Mouse (Mus musculus): ENCODE measurements around the gene Igsf11. TPM values are rescaled to one million over a fixed set of nuclear protein-coding genes. Genes with fewer than 3 reads are reported as not detected.
A peak's percentile ranks its signal among the peaks of the same experiment; 100 is the strongest.

Gene Igsf11
- 3.6 and 4.6 TPM in 2 replicates for polyA plus RNA-seq (2015; fragmentation: Nextera tagmentation; extraction: Ambion mirVana)

DNA sequence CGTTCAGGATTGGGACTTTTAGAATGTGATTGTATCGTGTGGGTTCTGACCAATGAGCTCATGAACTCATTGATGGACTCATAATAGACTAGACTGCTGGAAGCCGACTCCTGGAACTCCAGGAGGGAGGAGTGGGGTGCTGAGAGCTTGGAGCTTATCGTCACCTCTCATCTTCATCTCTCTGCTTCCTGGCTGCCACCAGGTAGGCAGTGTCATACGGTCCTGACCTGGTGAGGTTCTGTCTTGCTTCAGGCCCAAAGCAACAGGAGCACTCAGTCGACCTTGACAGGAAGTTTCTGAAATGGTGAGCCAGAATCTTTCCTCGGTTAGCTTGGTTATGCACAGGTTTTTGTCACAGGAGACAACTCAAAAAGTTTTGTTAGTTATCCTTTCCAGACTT is at the start of gene Igsf11:
Gene Igsf11, plus strand, starts transcription at position 301 of the 400 bp plus-strand sequence.
- 81% methylated on average over 7 of the region's 7 CpGs for WGBS
- Histone ChIP-seq H3K36me3 (ENCODE audit: poor library complexity, severe bottlenecking) (no peaks in the 10 kb centered on the region), H3K4me2 (no peak within 1 kb of the TSS), H3K27me3 (no peaks in the 10 kb centered on the region), H3K9ac (no peak within 1 kb of the TSS), H3K4me1 (no peaks in the 10 kb centered on the region), H3K9me3 (replicated peaks) (no peaks in the 10 kb centered on the region), H3K4me3 (no peak within 1 kb of the TSS), H3K27ac (no peak within 1 kb of the TSS)
- ATAC-seq: no peak

DNA sequence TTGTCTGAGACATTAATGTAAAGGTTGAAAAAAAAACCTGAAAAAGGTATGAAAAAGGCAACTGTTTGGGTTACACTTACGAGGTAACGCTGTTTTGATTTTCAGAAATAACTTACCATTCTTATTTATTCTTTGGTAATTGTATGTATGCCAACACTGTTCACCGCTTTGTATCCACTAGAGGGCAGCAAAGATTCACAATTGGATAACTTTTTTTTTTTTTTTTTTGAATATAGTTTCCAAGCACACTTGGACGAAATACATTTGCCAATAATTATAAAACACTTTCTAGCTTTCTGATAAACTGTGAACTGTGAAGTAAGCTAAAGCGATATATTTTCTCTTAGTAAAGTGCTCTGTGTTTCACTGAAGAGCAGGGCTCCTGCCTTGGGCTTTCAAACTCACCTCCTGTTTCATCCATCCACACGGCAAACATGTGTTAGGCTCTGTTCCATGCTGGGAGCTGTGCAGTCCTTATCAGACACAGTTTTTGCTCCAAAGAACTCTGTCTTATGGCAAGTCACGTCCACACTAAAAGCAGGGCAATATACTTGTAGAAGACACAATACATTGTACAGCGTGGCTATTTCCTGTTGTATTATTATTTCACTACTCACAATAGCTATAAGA is 34.2 kb upstream of the Igsf11 start:
- Histone ChIP-seq H3K27ac (no peak overlapping the region), H3K4me2 (no peak overlapping the region), H3K9me3 (replicated peaks) (no peaks in the 10 kb centered on the region), H3K4me1 (no peaks in the 10 kb centered on the region), H3K27me3 (no peaks in the 10 kb centered on the region), H3K4me3 (no peak overlapping the region), H3K9ac (no peak overlapping the region), H3K36me3 (ENCODE audit: poor library complexity, severe bottlenecking) (no peaks in the 10 kb centered on the region)
- no peak for ATAC-seq
- WGBS: 33% methylated on average over 8 of the region's 8 CpGs

DNA sequence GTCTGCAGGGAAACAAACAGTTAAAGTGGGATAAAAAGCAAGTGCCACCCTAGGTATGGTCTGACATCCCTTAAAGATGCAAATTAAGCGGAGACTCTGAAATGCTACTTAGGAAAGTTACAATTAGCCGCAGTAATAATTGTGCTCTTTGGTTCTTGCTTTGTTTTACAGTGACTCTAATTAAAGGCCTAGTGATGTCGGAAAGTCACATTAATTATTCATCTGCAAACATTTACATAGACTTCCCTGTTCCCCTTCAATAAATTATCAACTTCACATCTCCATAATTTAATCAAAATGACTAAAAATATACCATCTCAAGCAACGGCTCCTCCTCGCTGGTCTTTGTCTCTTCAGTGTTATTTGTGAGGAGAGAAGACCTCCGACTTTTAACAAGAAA is 31.9 kb upstream of the Igsf11 start:
- no peak overlapping the region for H3K9ac ChIP-seq
- H3K4me2 ChIP-seq: no peak overlapping the region
- no peak overlapping the region for H3K4me3 ChIP-seq
- H3K36me3 ChIP-seq (ENCODE audit: poor library complexity, severe bottlenecking): no peaks in the 10 kb centered on the region
- 0 out of 2 replicates have a peak, but pooled peaks have one; percentile 41 for ATAC-seq
- H3K27me3 ChIP-seq: no peaks in the 10 kb centered on the region
- no peaks in the 10 kb centered on the region for H3K4me1 ChIP-seq
- 42% methylated on average over 6 of the region's 6 CpGs for WGBS
- H3K27ac ChIP-seq: no peak overlapping the region
- no peaks in the 10 kb centered on the region for H3K9me3 ChIP-seq (replicated peaks)

DNA sequence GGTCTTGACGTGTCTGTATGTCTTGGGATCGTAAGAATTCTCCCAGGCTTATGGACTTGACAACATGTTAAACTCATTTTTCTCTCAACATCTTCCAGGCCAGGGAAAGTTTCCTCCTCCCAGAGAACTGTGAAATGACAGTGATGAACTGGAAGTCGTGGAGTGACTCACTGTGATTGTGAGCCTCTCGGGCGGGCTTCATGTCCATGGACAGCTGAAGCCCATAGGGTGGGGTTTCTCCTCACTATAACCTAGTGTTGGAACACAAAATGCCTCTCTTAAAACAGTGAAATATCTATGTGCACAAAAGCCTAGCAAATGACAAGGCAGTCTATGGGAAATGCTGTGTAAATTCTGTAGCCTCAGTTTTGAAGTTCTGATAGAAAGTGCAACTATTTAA is 28.1 kb upstream of the Igsf11 start:
- Histone ChIP-seq H3K4me2 (no peak overlapping the region), H3K27ac (no peak overlapping the region), H3K4me3 (no peak overlapping the region), H3K4me1 (no peaks in the 10 kb centered on the region), H3K9ac (no peak overlapping the region), H3K36me3 (ENCODE audit: poor library complexity, severe bottlenecking) (no peaks in the 10 kb centered on the region), H3K27me3 (no peaks in the 10 kb centered on the region), H3K9me3 (replicated peaks) (no peaks in the 10 kb centered on the region; the same call in 1 of the 2 replicates)
- no peak for ATAC-seq
- 88% methylated on average over 5 of the region's 5 CpGs for WGBS

DNA sequence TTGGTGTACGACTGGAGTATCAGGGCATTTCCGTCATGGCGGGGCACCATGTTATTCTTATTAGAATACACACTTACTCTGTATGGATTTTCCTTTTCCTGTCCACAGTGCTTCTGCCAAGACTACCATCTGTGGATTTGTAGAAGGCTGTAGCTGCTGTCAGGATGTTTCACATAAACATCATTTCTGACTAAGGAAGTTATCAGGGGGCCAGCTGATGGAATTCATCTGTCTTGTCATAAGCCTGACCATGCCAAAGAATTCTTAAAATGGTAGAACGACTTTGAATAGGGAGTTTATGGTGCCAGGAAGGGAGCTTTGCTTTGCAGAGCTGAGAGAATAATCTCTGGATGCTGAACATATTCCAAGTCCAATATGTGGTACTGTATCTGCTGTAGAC is 19.2 kb upstream of the Igsf11 start:
- 91% methylated on average over 4 of the region's 4 CpGs for WGBS
- H3K27ac ChIP-seq: no peak overlapping the region
- no peaks in the 10 kb centered on the region for H3K27me3 ChIP-seq
- no peaks in the 10 kb centered on the region for H3K36me3 ChIP-seq (ENCODE audit: poor library complexity, severe bottlenecking)
- no peaks in the 10 kb centered on the region for H3K9me3 ChIP-seq (replicated peaks)
- no peak overlapping the region for H3K4me3 ChIP-seq
- ATAC-seq: no peak
- no peak overlapping the region for H3K4me2 ChIP-seq
- no peak overlapping the region for H3K9ac ChIP-seq
- 0 out of 2 replicates have a peak, but pooled peaks cover 8% of the 10 kb centered on the region for H3K4me1 ChIP-seq

DNA sequence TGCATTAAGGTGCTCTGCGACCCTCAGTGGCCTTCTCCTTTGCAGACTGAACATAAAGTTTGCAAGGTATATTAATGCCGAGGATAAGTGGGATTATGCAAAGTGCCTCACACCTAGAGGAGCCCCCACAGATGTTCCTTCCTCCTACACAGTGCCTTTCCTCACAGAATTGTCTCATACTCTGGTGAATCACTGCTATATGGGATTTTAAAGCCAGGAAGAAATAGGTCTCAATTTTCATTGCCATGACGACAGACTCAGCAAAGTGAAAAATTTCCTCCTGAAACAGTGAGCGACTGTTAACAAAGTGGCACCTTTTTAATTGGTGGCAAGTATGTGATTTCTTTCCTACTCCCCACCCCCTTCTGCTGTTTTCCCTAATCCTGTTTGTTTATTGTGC is 18.0 kb upstream of the Igsf11 start:
- no peak overlapping the region for H3K4me2 ChIP-seq
- no peaks in the 10 kb centered on the region for H3K36me3 ChIP-seq (ENCODE audit: poor library complexity, severe bottlenecking)
- ATAC-seq: no peak
- H3K9ac ChIP-seq: no peak overlapping the region
- H3K27ac ChIP-seq: no peak overlapping the region
- no peaks in the 10 kb centered on the region for H3K9me3 ChIP-seq (replicated peaks)
- 28% methylated on average over 4 of the region's 4 CpGs for WGBS
- no peaks in the 10 kb centered on the region for H3K27me3 ChIP-seq
- H3K4me1 ChIP-seq: 0 out of 2 replicates have a peak, but pooled peaks cover 8% of the 10 kb centered on the region
- H3K4me3 ChIP-seq: no peak overlapping the region

DNA sequence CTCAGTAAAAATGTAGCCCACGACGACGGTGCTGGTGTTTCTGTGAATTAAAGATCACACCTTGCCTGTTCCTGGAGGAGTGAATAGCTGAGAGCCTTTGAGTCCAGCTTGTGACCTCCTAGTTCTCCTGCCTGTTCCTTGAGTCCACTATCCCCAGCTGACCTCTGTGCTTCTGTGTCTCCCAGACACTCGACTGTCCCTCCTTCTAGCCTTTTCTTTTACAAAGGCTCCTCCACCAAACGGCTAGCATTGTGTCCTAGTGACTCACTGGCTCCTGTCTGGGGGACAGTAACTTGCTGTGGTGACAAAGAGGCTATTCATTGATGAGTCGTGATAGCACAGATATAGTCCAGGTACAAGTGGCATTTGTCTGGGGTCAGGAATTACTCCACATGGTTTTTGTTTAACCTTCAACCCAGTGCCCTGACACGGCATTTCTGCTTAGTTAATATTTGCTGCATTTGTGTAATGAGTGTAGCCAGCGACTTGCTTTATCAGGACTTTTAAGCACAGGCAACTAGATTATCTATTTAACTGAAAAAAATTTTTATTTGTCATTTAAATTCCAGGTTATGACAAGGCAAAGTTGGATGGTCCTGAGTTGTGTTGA is 6.5 kb downstream of the Igsf11 start:
- Histone ChIP-seq H3K9me3 (replicated peaks) (no peaks in the 10 kb centered on the region), H3K9ac (no peak overlapping the region), H3K4me2 (no peak overlapping the region), H3K36me3 (ENCODE audit: poor library complexity, severe bottlenecking) (no peaks in the 10 kb centered on the region), H3K4me1 (peaks cover 11% of the 10 kb centered on the region), H3K27me3 (0 out of 2 replicates have a peak, but pooled peaks cover 11% of the 10 kb centered on the region), H3K4me3 (no peak overlapping the region), H3K27ac (no peak overlapping the region)
- no peak for ATAC-seq
- WGBS: 54% methylated on average over 8 of the region's 8 CpGs

DNA sequence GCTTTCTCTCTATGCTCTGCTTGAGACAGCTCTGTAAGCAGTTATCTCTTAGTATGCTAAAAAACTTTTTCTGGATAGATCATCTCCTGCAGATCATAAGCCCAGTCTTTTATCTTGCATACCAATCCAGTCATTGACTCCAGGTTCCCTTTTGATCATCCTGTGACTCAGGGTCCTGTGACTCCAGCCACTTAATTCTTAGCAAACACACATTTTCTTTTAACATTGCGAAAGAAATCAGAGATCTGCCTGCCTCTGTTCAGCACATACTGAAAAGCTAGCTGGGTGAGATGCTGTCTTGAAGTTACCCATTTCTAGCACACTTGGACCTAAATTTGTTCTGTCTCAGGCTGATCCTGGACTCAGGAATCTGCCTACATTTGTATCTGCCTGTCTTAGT is 7.6 kb downstream of the Igsf11 start:
- 0 out of 2 replicates have a peak, but pooled peaks cover 11% of the 10 kb centered on the region for H3K27me3 ChIP-seq
- H3K9ac ChIP-seq: no peak overlapping the region
- peaks cover 20% of the 10 kb centered on the region for H3K4me1 ChIP-seq
- H3K9me3 ChIP-seq (replicated peaks): no peaks in the 10 kb centered on the region
- no peak overlapping the region for H3K4me3 ChIP-seq
- no peaks in the 10 kb centered on the region for H3K36me3 ChIP-seq (ENCODE audit: poor library complexity, severe bottlenecking)
- no peak for ATAC-seq
- no peak overlapping the region for H3K27ac ChIP-seq
- H3K4me2 ChIP-seq: no peak overlapping the region
- 89% methylated on average over 1 of the region's 1 CpGs for WGBS

DNA sequence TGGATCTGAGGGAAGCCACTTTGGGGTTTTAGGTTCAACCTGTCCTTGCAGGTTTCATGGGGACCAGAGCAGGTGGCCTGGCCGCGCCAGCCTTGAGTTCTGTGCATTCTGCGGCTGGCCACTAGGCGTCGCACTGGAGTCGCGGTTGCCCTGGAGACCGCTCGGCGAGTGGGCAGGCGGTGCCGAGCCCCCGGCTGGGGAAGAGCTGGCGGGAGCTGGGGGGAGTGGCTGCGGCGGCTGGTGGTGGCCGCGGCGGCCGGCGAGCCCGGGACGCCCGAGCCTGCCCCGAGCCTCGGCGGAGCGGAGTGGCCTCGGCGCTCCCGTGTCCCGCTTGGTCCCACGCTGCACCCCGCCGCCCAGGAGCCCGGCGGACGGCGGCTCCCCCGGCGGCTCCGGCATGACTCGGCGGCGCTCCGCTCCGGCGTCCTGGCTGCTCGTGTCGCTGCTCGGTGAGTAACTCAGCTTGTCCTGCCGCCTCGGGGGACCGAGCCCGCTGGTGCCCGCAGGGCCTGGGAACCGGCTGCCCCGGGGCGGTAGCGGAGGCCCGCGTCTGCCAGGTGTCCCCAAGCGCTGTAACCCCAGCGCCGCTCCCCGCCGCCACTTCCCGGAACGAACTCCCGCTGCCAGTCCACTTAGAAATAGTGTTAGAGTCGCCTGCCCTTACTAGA is 9.8 kb downstream of the Igsf11 start:
- H3K27ac ChIP-seq: peak overlapping the region; percentile 69
- no peaks in the 10 kb centered on the region for H3K9me3 ChIP-seq (replicated peaks)
- WGBS: 1% methylated on average over 42 of the region's 71 CpGs
- no peaks in the 10 kb centered on the region for H3K36me3 ChIP-seq (ENCODE audit: poor library complexity, severe bottlenecking)
- H3K4me3 ChIP-seq: peak overlapping the region; percentile 76
- H3K4me2 ChIP-seq: peak overlapping the region; percentile 76
- H3K9ac ChIP-seq: peak overlapping the region; percentile 85
- 0 out of 2 replicates have a peak, but pooled peaks cover 11% of the 10 kb centered on the region for H3K27me3 ChIP-seq
- peaks cover 35% of the 10 kb centered on the region for H3K4me1 ChIP-seq
- ATAC-seq: peak; percentile 97

DNA sequence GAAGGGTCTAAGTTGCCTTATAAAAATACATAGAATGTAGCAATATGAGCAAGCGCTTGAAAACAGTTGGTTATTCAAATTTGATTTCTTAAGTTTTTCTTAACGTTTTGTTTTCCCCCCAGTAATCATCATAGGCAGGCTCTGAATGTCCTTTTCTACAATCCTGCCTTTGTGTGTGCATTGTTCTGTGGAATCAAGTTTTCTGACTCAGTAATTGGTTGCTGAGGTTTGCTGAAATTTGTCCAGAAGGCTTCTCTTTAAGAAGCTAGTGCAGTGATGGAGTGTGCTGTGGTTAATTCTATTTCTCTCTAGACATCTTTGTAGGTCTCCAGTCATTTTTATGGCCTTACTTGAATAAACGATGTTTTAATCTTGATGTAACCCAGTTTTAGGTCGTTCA is 10.5 kb downstream of the Igsf11 start:
- H3K9me3 ChIP-seq (replicated peaks): no peaks in the 10 kb centered on the region
- H3K9ac ChIP-seq: peak overlapping the region; percentile 26
- WGBS: 23% methylated on average over 4 of the region's 4 CpGs
- H3K27me3 ChIP-seq: 0 out of 2 replicates have a peak, but pooled peaks cover 11% of the 10 kb centered on the region
- no peak for ATAC-seq
- peak overlapping the region; percentile 76 for H3K4me3 ChIP-seq
- H3K27ac ChIP-seq: no peak overlapping the region
- H3K4me2 ChIP-seq: peak overlapping the region; percentile 76
- H3K36me3 ChIP-seq (ENCODE audit: poor library complexity, severe bottlenecking): no peaks in the 10 kb centered on the region
- peaks cover 37% of the 10 kb centered on the region for H3K4me1 ChIP-seq

DNA sequence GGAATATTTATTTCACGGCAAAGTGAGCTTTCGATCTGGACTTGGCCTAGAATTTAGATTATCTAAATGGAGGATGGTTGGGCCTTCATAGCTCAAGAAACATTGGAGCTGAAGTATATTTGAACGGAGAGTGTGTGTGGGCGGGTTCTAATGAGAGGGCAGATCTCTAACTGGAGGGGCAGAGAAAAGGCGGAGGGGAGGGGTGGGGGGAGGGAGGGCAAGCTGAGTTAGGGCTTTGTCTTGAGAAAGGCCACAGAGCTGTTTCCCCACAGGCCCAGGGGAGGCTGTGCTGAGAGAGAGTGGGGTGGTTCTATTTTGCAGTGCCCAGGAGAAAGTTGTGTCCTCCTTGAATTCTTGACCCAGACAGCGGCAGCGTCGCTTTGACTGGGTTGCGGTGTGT is 11.7 kb downstream of the Igsf11 start:
- Histone ChIP-seq H3K9ac (no peak overlapping the region), H3K4me3 (peak overlapping the region; percentile 76; the same call in 1 of the 2 replicates), H3K27ac (no peak overlapping the region), H3K4me1 (peaks cover 45% of the 10 kb centered on the region), H3K4me2 (peak overlapping the region; percentile 76), H3K36me3 (ENCODE audit: poor library complexity, severe bottlenecking) (no peaks in the 10 kb centered on the region), H3K9me3 (replicated peaks) (no peaks in the 10 kb centered on the region), H3K27me3 (0 out of 2 replicates have a peak, but pooled peaks cover 11% of the 10 kb centered on the region)
- 54% methylated on average over 9 of the region's 9 CpGs for WGBS
- ATAC-seq: no peak

DNA sequence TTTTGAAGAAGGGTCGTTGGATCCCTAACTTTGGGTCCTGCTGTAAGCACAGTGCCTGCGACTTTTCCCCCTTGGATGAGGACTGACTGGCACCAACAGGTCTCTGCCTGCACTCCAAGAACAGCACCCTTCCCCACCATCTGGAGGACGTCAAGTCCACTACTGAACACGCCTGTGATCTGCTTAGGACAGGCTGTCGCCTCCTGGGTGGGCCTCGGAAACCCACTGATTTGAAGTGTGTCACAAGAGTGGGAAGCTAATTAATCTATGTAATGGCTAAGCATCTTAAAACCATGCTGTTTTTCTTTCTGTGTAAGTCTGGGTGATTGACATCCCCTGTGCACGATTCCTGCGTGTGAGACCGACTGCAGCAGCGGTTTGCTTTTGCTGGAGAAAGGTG is 13.4 kb downstream of the Igsf11 start:
- Histone ChIP-seq H3K4me2 (no peak overlapping the region), H3K4me3 (no peak overlapping the region), H3K27ac (no peak overlapping the region), H3K9ac (no peak overlapping the region), H3K36me3 (ENCODE audit: poor library complexity, severe bottlenecking) (no peaks in the 10 kb centered on the region), H3K27me3 (0 out of 2 replicates have a peak, but pooled peaks cover 5% of the 10 kb centered on the region), H3K9me3 (replicated peaks) (no peaks in the 10 kb centered on the region), H3K4me1 (peaks cover 50% of the 10 kb centered on the region)
- ATAC-seq: no peak
- 44% methylated on average over 10 of the region's 10 CpGs for WGBS
